Mouse (Mus musculus): ENCODE results near the gene Gse1.
A peak's percentile ranks its signal among the peaks of the same experiment; 100 is the strongest.

The Gse1 gene

GRCm38 (mm10) chr8:120298601-120299532 is 70.6 kb downstream of the Gse1 start:
- DNase-seq (ENCODE audit: low read depth, low spot score) = no peak

GRCm38 (mm10) chr8:120300601-120301141 is 72.4 kb downstream of the Gse1 start:
- peak; percentile 92 for DNase-seq (ENCODE audit: low read depth, low spot score)

GRCm38 (mm10) chr8:120302941-120303675 is 74.9 kb downstream of the Gse1 start:
- DNase-seq (ENCODE audit: low read depth, low spot score) = peak; percentile 65

- peak; percentile 71 for DNase-seq (ENCODE audit: low read depth, low spot score)
These were observed 75.8 kb downstream of the Gse1 start for GRCm38 (mm10) chr8:120304097-120304496.

- DNase-seq (ENCODE audit: low read depth, low spot score) = no peak
These were observed 77.6 kb downstream of the Gse1 start for GRCm38 (mm10) chr8:120305800-120306385.

GRCm38 (mm10) chr8:120307103-120307502 is 78.8 kb downstream of the Gse1 start:
- DNase-seq (ENCODE audit: low read depth, low spot score) = peak; percentile 87

- DNase-seq (ENCODE audit: low read depth, low spot score) = no peak
These were observed 79.3 kb downstream of the Gse1 start for GRCm38 (mm10) chr8:120307528-120307927.

GRCm38 (mm10) chr8:120308131-120308530 is 79.9 kb downstream of the Gse1 start:
- no peak for DNase-seq (ENCODE audit: low read depth, low spot score)

GRCm38 (mm10) chr8:120308553-120308952 is 80.3 kb downstream of the Gse1 start:
- DNase-seq (ENCODE audit: low read depth, low spot score) = peak; percentile 84

GRCm38 (mm10) chr8:120309326-120309725 is 81.1 kb downstream of the Gse1 start:
- DNase-seq (ENCODE audit: low read depth, low spot score) = peak; percentile 85

GRCm38 (mm10) chr8:120310063-120310462 is 81.8 kb downstream of the Gse1 start:
- DNase-seq (ENCODE audit: low read depth, low spot score) = no peak

- DNase-seq (ENCODE audit: low read depth, low spot score) = no peak
These were observed 84.2 kb downstream of the Gse1 start for GRCm38 (mm10) chr8:120312452-120312851.

- DNase-seq (ENCODE audit: low read depth, low spot score) = no peak
These were observed 85.4 kb downstream of the Gse1 start for GRCm38 (mm10) chr8:120313674-120314073.

- DNase-seq (ENCODE audit: low read depth, low spot score) = no peak
These were observed 86.7 kb downstream of the Gse1 start for GRCm38 (mm10) chr8:120314932-120315331.

- DNase-seq (ENCODE audit: low read depth, low spot score) = no peak
These were observed 87.4 kb downstream of the Gse1 start for GRCm38 (mm10) chr8:120315644-120316043.

- DNase-seq (ENCODE audit: low read depth, low spot score) = no peak
These were observed 88.5 kb downstream of the Gse1 start for GRCm38 (mm10) chr8:120316707-120317106.

GRCm38 (mm10) chr8:120317118-120317824 is 89.0 kb downstream of the Gse1 start:
- DNase-seq (ENCODE audit: low read depth, low spot score) = peak; percentile 43

- DNase-seq (ENCODE audit: low read depth, low spot score) = no peak
These were observed 90.3 kb downstream of the Gse1 start for GRCm38 (mm10) chr8:120318476-120318991.

GRCm38 (mm10) chr8:120319449-120319848 is 91.2 kb downstream of the Gse1 start:
- peak; percentile 88 for DNase-seq (ENCODE audit: low read depth, low spot score)

GRCm38 (mm10) chr8:120320146-120320545 is 91.9 kb downstream of the Gse1 start:
- no peak for DNase-seq (ENCODE audit: low read depth, low spot score)

- DNase-seq (ENCODE audit: low read depth, low spot score) = no peak
These were observed 93.5 kb downstream of the Gse1 start for GRCm38 (mm10) chr8:120321724-120322123.
